Comparison of ENCODE assay signal across 1 mouse cellular context in the genomic region with DNA sequence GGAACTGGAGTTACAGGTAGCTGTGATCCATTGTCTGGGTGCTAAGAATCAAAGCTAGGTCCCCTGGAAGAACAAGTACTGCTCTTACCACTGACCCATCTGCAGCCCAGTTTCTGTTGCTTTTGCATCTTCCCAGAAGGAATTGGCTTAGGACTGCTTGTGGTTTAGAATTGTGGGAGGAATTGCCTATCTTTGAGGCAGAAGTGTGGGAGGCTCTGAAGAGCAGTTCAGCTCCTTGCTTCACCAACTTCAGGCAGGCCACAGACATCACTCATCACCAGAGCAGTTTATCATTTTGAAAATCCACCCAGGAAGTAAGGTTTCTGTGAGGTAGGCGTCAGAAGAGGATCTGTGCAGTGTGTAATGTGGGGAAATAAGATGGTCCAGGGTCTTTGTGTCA.
TF ChIP-seq lines count a peak whose summit lies in the region.

No protein-coding gene starts in this region.

TF ChIP-seq in MEL, 35 proteins besides CTCF, POLR2A, EP300 and RAD21 (continued from another document):
- TF ChIP-seq ZC3H11A (IDR thresholded peaks at IDR 0.05; ENCODE audit: low read depth, low read length) (no peak), TAL1 (IDR thresholded peaks at IDR 0.05; ENCODE audit: low read length) (no peak), ZKSCAN1 (IDR thresholded peaks at IDR 0.05; ENCODE audit: low read depth, low read length) (no peak)
